Mouse (Mus musculus): ENCODE measurements around the gene Dntt.

DNA sequence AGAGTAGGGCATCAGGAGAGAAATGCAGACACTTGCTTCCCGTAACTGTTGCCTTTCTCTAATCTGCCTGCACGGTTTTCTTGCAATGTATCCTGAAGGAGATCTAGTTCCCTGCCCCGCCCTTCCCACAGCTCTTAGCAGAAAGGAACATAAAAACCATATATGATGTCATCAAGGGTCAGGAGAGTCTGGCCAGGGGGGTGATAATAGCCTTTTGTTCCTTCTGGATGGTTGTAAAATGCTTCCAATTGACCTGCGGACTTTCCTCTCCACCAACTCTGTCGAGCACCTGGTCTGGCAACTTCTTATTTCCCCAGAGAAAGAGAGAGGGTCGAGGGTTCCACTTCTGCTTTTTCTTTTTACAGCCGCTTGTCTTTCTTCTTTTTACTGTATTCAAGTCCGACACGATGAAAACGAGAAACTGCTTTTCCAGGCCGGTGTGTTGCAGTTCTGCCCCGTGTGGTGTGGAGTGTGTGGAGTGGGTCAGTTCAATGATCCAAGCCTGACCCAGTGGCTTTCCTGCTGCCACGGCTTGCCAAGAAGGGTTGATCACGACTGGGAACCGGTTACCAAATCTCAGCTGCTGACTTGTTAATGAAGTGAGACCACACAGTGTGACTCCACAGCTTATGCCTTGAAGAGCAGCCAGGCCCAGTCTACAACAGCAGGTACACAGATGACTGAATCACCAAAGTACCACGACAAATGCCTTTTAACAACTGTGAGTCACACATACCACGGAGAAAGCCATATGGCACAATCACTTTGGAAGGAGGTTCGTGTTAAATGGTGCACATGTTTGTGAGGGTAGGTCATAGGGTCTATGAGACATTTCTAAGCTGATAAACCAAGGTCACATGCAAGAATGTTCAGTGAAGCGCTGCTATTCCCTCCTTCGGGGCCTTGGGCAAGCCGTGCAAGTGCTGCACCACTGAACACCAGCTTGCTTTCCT, 33.4 kb upstream of the Dntt start:
- TF ChIP-seq CTCF (IDR thresholded peaks at IDR 0.05; ENCODE audit: control insufficient read depth, insufficient read depth, low read length) (no peak), POLR2A (IDR thresholded peaks at IDR 0.05; ENCODE audit: borderline replicate concordance, control insufficient read depth, low read depth, low read length) (no peak)

Data from bone marrow, adult 2 months (tissue).